Mouse (Mus musculus): Measurements from ENCODE around the gene B3gnt7.

The B3gnt7 gene

GRCm38 (mm10) chr1:86343969-86344861, 41.6 kb downstream of the B3gnt7 start:
- DNase-seq (ENCODE audit: low read depth in 1 of 2, low spot score in 2 of 2) = peak in 1 of 2 experiments; percentile 21

GRCm38 (mm10) chr1:86345069-86345468, 42.4 kb downstream of the B3gnt7 start:
- no peak for DNase-seq (ENCODE audit: low read depth in 1 of 2, low spot score in 2 of 2)

- DNase-seq (ENCODE audit: low read depth in 1 of 2, low spot score in 2 of 2) = no peak
These were observed 43.3 kb downstream of the B3gnt7 start for GRCm38 (mm10) chr1:86345956-86346355.

- DNase-seq (ENCODE audit: low read depth in 1 of 2, low spot score in 2 of 2) = no peak
These were observed 44.5 kb downstream of the B3gnt7 start for GRCm38 (mm10) chr1:86346851-86347715.

GRCm38 (mm10) chr1:86347716-86348045, 45.0 kb downstream of the B3gnt7 start:
- DNase-seq (ENCODE audit: low read depth in 1 of 2, low spot score in 2 of 2) = no peak

- no peak for DNase-seq (ENCODE audit: low read depth in 1 of 2, low spot score in 2 of 2)
These were observed 45.5 kb downstream of the B3gnt7 start for GRCm38 (mm10) chr1:86348083-86348482.

- DNase-seq (ENCODE audit: low read depth in 1 of 2, low spot score in 2 of 2) = no peak
These were observed 46.2 kb downstream of the B3gnt7 start for GRCm38 (mm10) chr1:86348801-86349200.

- no peak for DNase-seq (ENCODE audit: low read depth in 1 of 2, low spot score in 2 of 2)
These were observed 46.6 kb downstream of the B3gnt7 start for GRCm38 (mm10) chr1:86349201-86349600.

GRCm38 (mm10) chr1:86349696-86350095, 47.1 kb downstream of the B3gnt7 start:
- no peak for DNase-seq (ENCODE audit: low read depth in 1 of 2, low spot score in 2 of 2)

- no peak for DNase-seq (ENCODE audit: low read depth in 1 of 2, low spot score in 2 of 2)
These were observed 47.9 kb downstream of the B3gnt7 start for GRCm38 (mm10) chr1:86350576-86350975.

- no peak for DNase-seq (ENCODE audit: low read depth in 1 of 2, low spot score in 2 of 2)
These were observed 51.6 kb downstream of the B3gnt7 start for GRCm38 (mm10) chr1:86354186-86354585.
